Mouse (Mus musculus) embryonic facial prominence, embryonic 10.5 days (tissue): ENCODE data around the gene Sos2. TPM values are rescaled to one million over a fixed set of nuclear protein-coding genes. Genes with fewer than 3 reads are reported as not detected.
A peak's percentile ranks its signal among the peaks of the same experiment; 100 is the strongest.

Experiments
- DNase-seq: peaks from one replicate; pipeline ENCODE4 v3.0.0-alpha.2; 2017; ENCODE audit warnings: low spot score
- H3K27ac ChIP-seq: fragments of 300-500 bp; sonication (generic); replicated peaks from 2 replicates; pipeline ENCODE4 v1.5.1; 2016; ENCODE audit warnings: mild to moderate bottlenecking
- H3K27me3 ChIP-seq: fragments of 300-500 bp; sonication (generic); replicated peaks from 2 replicates; pipeline ENCODE4 v1.6.1; 2016; ENCODE audit warnings: low read depth, mild to moderate bottlenecking; ENCODE audit not compliant: poor library complexity, severe bottlenecking
- H3K36me3 ChIP-seq: fragments of 300-500 bp; sonication (generic); replicated peaks from 2 replicates; pipeline ENCODE4 v1.6.1; 2016; ENCODE audit warnings: mild to moderate bottlenecking, moderate library complexity
- H3K4me1 ChIP-seq: fragments of 300-500 bp; sonication (generic); 2 replicates; pipeline ENCODE4 v1.6.1; 2016
- H3K4me3 ChIP-seq: fragments of 300-500 bp; sonication (generic); 2 replicates; pipeline ENCODE4 v1.5.1; 2016; ENCODE audit warnings: mild to moderate bottlenecking, moderate library complexity
- H3K9me3 ChIP-seq: fragments of 300-500 bp; sonication (generic); 2 replicates; pipeline ENCODE4 v1.6.1; 2016; ENCODE audit warnings: mild to moderate bottlenecking
- WGBS: fragments of 180-500 bp; shearing (Covaris S2); methylation state at CpG from one replicate; pipeline ENCODE4 v1.1.7; 2016; 5-methylcytosine and 5-hydroxymethylcytosine counted together
- polyA plus RNA-seq: library from polyadenylated mRNA; unstranded; fragments of >200 nt; fragmentation: Nextera tagmentation; extraction: Ambion mirVana; gene quantifications from 2 replicates; pipeline ENCODE4 v1.2.1, GENCODE M21; 2016

Gene Sos2
- polyA plus RNA-seq, 1 experiment from 2014 or later = 9.7 TPM

DNA sequence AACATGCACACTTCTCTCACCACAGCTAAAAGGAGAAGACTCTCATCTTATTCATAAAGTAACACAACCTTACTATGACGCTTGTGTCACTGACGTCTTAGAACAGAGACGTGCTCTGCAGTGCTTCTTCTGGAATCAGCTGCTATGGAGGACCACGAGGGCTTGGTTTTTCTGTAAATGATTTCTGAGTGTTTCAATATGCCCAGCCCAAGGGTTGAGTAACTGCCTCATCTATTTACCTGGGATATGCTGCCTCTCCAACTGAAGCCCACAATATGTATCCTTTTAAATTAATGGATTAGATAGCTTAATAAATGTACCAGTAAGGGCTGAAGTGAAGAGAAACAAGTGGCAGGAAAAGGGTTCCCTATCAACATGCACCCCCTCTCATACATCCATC lies 9.1 kb upstream of the Sos2 start:
- no peak for DNase-seq

DNA sequence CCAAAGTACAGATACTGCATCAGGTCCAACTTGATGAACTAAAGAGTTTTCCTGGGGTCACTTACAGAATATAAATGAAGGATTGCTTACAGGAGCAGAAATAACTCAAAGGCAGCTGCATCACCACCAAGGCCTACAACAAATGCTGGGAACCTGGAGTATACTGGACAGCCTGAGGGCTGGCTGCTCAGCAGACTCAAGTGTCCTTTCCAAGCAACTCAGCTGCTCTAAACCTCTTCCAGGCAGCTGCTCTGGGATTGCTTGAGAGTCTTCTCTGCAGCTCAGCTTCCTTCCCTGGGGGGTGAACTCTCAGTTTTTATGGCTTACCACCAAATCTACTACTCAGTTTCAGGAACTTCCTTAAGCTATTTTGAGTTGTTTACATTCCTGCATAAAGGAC lies 7.4 kb upstream of the Sos2 start:
- Histone ChIP-seq H3K9me3 (no peaks in the 10 kb centered on the region), H3K36me3 (peaks cover 12% of the 10 kb centered on the region), H3K4me3 (no peak overlapping the region), H3K27ac (no peak overlapping the region), H3K4me1 (0 out of 2 replicates have a peak, but pooled peaks cover 3% of the 10 kb centered on the region), H3K27me3 (no peaks in the 10 kb centered on the region)
- no peak for DNase-seq

More for the DNA sequence above, 9.1 kb upstream of the Sos2 start:
- no peak overlapping the region for H3K4me3 ChIP-seq
- H3K4me1 ChIP-seq = 0 out of 2 replicates have a peak, but pooled peaks cover 3% of the 10 kb centered on the region
- H3K9me3 ChIP-seq = no peaks in the 10 kb centered on the region
- no peaks in the 10 kb centered on the region for H3K27me3 ChIP-seq
- H3K27ac ChIP-seq = no peak overlapping the region
- peaks cover 18% of the 10 kb centered on the region for H3K36me3 ChIP-seq
- WGBS = 92% methylated on average over 4 of the region's 4 CpGs

DNA sequence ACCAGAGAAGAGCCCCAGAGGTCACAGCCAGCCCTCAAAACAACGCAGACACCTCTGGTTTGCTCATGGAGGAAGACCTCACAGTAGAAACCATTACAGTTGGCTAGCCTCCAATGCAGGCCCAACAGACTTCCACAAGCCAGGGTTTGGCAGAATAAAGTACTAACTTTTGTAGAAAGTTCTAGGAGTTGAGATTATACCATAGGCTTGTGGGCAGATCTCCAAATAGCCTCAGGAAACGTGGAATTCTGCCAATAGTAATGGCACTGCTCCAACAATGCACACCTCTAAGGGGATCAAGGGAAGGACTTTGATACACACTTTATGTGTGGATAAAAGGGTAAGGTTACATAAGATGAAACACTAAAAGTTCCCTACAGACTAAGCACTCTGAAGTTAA lies 6.7 kb upstream of the Sos2 start:
- Histone ChIP-seq H3K27ac (no peak overlapping the region), H3K36me3 (peaks cover 5% of the 10 kb centered on the region), H3K27me3 (peaks cover 4% of the 10 kb centered on the region), H3K9me3 (no peaks in the 10 kb centered on the region), H3K4me1 (0 out of 2 replicates have a peak, but pooled peaks cover under 1% of the 10 kb centered on the region), H3K4me3 (no peak overlapping the region)
- no peak for DNase-seq
- 90% methylated on average over 2 of the region's 2 CpGs for WGBS

DNA sequence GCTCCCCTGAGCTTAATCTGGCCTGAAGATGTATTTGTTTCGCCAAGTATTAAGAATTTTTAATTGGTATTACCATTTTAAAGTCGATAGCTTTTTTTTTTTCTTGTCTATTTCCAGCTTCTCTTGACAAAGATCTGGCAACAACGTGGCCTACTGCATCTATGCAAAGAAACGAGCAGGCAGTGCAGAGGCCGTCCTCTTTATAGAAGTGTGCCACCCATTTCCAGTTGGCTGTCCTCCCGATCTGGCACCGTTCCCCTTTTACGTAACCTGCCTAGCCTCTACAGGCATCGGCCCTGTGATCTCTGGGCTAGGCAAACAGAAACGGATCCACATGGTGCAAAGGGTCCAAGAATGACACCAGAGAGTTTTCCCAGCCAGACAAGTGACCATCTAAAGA lies 1.9 kb upstream of the Sos2 start:
- no peak for DNase-seq
- Histone ChIP-seq H3K4me1 (peaks cover 14% of the 10 kb centered on the region), H3K36me3 (no peaks in the 10 kb centered on the region), H3K9me3 (no peaks in the 10 kb centered on the region), H3K4me3 (no peak overlapping the region), H3K27ac (no peak overlapping the region), H3K27me3 (peaks cover 9% of the 10 kb centered on the region)
- WGBS = 59% methylated on average over 10 of the region's 10 CpGs

DNA sequence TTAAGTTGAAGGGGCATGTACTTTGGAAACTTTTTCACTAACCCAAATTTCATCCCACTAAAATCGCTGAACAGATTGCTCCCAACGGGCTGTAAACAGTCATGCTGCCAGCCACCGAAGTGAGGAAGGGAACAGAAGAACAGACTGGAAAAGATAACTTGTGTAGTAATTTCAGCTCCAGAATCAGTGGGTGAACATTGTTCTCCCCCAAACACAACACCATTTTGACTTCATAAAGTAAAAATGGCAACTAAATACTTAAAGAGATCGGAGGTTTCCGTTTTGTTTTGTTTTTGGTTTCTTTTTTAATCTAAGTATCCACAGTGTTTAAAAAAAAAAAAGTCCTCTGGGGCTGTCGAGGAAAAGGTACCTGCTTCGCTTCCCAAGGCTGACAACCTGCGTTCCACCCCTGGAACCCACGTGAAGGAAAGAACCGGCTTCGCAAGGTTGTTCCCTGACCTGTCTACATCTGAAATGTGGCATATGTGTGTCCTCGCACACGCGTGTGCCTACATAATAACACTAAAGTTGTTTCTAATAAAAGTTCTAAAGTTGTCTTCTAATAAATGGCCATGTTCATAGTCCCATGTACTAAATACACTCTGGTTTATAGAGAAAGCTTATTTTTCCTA lies 1.3 kb upstream of the Sos2 start:
- H3K36me3 ChIP-seq = no peaks in the 10 kb centered on the region
- peaks cover 9% of the 10 kb centered on the region for H3K27me3 ChIP-seq
- peak overlapping the region; percentile 93 for H3K4me3 ChIP-seq
- H3K4me1 ChIP-seq = peaks cover 14% of the 10 kb centered on the region
- DNase-seq = no peak
- H3K9me3 ChIP-seq = no peaks in the 10 kb centered on the region
- H3K27ac ChIP-seq = peak overlapping the region; percentile 96; the same call in 1 of the 2 replicates
- WGBS = 50% methylated on average over 14 of the region's 14 CpGs

DNA sequence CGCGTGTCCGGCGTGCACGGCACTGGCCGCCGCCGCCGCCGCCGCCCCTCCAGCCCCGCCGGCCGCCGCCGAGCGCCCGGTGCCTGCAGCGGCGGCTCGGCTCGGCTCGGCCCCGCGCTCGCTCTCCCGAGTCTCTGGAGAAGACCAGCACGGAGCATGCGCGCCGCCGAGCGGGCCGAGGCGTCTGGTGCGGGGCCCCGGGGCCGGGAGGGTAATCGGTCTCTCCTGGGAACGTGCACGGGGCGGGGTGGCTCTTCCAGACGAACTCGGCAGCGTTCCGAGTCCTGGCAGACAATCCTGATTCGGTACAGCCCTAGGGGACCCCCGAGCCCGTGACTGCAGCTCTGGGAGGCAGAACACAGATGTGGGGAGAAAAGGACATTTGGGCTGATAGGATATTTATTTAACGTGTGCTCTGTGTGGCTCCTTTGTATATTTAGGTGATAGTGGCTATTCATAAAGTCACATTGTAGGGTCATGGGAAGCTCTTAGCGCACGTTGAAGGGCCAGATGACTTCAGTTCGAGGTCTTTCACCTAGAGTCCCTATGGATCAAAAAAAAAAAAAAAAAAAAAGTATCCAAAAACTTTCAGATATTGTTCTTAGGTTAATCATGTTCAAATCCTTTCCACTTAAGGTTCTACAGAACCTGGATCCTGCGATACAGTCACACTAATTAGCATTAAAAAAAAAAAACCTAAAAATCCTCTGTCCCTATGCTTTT lies 574 bp upstream of the Sos2 start:
- H3K27me3 ChIP-seq = peaks cover 9% of the 10 kb centered on the region
- DNase-seq = peak; percentile 91
- WGBS = 1% methylated on average over 54 of the region's 54 CpGs
- H3K4me3 ChIP-seq = peak overlapping the region; percentile 93
- no peaks in the 10 kb centered on the region for H3K36me3 ChIP-seq
- H3K4me1 ChIP-seq = peaks cover 14% of the 10 kb centered on the region
- H3K27ac ChIP-seq = peak overlapping the region; percentile 96
- H3K9me3 ChIP-seq = no peaks in the 10 kb centered on the region

DNA sequence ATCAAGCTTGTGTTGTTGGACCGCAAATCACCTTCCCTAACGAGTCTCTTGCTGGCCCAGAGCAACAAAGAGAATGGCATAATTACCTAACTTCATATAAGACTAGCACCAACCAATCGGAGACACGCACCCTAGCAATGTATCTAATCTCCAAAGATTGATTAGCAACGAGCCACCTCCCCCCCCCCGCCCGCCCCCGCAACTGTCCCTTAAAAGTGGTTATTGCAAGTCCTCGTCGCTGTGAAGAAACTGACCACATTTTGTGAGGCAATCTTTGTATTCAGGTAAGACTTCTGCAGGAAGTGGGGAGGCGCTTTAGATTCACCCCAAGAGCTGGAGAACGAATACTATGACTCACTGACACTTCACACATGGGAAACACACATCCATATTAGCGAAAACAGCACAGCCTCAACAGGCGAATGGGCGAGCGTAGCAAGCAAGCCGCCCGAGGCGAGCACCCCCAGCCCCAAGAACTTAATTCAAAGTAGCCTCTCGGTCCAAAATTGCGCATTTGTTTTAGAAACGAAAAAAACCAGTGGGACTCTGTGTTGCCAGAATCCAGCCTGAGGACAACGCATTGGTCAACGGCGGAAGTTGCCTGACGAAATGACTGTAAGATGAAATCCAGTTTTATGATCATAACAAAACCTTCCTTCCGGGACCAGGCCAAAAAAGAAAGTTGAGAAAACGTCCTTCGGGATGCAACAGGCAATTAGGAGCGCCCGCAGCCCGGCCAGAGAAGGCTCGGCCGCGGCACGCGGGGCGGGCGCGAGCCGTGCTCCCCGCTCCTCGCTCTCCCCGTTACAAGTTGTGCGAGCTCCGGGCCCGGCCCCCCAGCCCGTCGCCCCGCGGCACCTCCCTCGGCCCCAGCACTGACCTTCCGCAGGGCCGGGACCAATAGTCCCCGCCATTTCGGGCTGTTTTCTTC lies 752 bp downstream of the Sos2 start:
- under 1% methylated on average over 56 of the region's 56 CpGs for WGBS
- Histone ChIP-seq H3K36me3 (no peaks in the 10 kb centered on the region), H3K9me3 (no peaks in the 10 kb centered on the region), H3K4me3 (peak overlapping the region; percentile 93), H3K27me3 (peaks cover 9% of the 10 kb centered on the region), H3K27ac (peak overlapping the region; percentile 96), H3K4me1 (peaks cover 14% of the 10 kb centered on the region)
- DNase-seq = peak; percentile 71

DNA sequence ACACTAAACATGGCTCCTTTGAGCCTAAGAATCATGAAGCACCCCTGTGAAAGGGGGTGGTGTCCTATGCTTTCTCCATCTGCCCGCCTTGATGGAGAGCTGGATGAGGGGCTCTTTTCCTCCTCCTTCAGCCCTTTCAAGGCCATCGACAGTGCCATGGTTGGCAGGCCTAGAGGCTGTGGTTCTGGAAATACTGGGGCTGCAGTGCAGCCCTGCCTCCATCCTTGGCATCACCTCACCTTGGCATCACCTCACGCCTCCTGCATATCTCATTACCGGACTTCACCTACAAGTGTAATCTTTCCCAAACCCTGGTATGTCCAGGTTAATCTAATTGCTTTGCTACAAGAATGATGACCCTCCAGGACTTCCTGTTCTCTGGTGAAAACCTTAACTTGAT lies 5.5 kb downstream of the Sos2 start:
- no peaks in the 10 kb centered on the region for H3K9me3 ChIP-seq
- 88% methylated on average over 4 of the region's 4 CpGs for WGBS
- peaks cover 21% of the 10 kb centered on the region for H3K4me1 ChIP-seq
- H3K27ac ChIP-seq = no peak overlapping the region
- H3K27me3 ChIP-seq = no peaks in the 10 kb centered on the region
- H3K4me3 ChIP-seq = no peak overlapping the region
- H3K36me3 ChIP-seq = no peaks in the 10 kb centered on the region
- no peak for DNase-seq

DNA sequence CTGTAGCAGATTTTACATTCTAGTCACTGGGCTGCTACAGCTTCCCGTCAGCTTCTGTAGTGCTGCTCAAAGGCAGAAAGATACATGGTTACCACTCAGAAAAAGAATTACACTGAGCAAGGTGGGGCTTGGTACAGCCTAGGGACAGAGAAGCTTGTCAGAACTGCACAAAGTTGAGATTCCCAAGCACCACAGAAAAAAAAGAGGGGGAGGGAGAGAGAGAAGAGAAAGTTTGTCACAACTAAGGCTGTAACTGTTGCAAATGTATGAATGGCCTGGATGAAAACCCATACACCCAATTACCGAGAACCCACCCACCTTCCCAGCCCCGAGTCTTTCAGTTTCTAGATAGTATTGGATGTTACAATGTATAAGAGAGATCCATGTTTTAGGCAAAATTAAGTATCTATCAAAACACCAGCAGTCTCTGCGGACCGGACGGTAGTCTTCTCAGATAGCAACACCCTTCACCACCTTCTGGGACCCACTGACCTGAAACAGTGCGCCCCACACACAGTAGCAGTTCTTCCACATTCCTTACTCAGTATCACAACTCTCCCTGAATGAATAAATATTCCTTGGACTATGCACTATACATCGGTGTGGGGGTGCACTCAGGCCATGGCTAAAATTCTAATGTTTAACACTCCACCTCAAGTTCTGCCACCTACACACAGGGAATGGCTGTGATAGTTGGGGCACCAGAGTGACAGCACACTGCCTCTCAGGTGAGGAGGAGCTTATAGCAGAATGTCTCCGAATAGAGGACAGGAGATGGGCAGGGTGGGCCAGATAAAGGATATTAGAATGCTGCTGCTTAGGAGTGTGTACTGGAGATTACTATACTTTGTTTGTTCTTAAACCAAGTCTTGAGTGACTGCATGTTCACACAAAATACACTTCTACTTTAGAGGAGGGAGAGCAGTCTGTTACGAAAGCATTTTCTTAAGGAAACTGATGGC lies 6.8 kb downstream of the Sos2 start:
- 91% methylated on average over 10 of the region's 10 CpGs for WGBS
- Histone ChIP-seq H3K27me3 (no peaks in the 10 kb centered on the region), H3K4me3 (no peak overlapping the region), H3K4me1 (peaks cover 13% of the 10 kb centered on the region), H3K27ac (no peak overlapping the region), H3K9me3 (no peaks in the 10 kb centered on the region), H3K36me3 (0 out of 2 replicates have a peak, but pooled peaks cover 3% of the 10 kb centered on the region)
- DNase-seq = no peak

DNA sequence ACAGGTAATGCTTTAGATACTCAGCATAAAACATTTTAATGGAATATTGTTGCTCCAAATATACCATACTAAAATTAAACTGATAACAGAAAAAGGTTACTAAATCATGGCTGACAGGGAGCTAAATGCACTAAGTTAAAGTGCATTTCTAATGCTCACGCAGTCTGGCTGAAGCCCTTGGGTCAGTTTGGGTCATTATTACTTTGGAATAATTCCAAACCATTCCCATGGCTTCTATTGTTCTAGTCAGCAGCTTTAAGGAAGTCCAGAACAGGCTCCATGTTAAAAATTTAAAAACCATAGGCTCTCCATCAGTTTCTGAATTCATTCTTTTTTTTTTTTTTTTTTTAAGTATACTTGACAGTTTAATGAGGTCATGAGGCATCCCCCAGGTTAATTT lies 7.5 kb downstream of the Sos2 start:
- Histone ChIP-seq H3K9me3 (no peaks in the 10 kb centered on the region), H3K27ac (no peak overlapping the region), H3K4me1 (peaks cover 10% of the 10 kb centered on the region; the same call in 1 of the 2 replicates), H3K27me3 (no peaks in the 10 kb centered on the region), H3K4me3 (no peak overlapping the region), H3K36me3 (0 out of 2 replicates have a peak, but pooled peaks cover 3% of the 10 kb centered on the region)
- 88% methylated on average over 1 of the region's 1 CpGs for WGBS
- no peak for DNase-seq

DNA sequence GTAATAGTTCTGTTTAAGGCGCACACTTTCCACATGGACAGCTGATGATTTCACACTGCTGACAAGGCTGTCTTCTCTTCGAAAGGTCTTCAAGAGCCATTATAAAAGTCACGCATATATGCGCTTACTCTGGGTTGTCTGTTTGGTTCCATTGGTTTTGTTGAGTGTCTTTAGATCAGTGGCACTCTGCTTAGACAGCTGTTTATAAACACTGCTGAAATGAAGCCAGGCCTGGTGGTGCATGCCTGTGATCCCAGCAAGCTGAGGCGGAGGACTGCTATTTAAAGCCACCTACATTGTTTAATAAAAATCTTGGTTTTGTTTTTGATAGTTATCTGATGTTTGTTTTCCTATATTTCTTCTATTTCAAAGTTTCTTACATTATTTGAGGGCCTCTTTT lies 14.9 kb downstream of the Sos2 start:
- H3K27ac ChIP-seq = no peak overlapping the region
- peaks cover 5% of the 10 kb centered on the region; the same call in 1 of the 2 replicates for H3K9me3 ChIP-seq
- H3K4me3 ChIP-seq = no peak overlapping the region
- peaks cover 20% of the 10 kb centered on the region for H3K36me3 ChIP-seq
- H3K27me3 ChIP-seq = no peaks in the 10 kb centered on the region
- no peak for DNase-seq
- H3K4me1 ChIP-seq = no peaks in the 10 kb centered on the region
- WGBS = 94% methylated on average over 5 of the region's 5 CpGs
